Mouse (Mus musculus): ENCODE measurements at regions not wholly inside any gene's neighbourhood (a gene's known extent, or its start where the extent isn't known, plus 50 kb on each side); places are given as distances from the start of the nearest gene placed in this dataset.

DNA sequence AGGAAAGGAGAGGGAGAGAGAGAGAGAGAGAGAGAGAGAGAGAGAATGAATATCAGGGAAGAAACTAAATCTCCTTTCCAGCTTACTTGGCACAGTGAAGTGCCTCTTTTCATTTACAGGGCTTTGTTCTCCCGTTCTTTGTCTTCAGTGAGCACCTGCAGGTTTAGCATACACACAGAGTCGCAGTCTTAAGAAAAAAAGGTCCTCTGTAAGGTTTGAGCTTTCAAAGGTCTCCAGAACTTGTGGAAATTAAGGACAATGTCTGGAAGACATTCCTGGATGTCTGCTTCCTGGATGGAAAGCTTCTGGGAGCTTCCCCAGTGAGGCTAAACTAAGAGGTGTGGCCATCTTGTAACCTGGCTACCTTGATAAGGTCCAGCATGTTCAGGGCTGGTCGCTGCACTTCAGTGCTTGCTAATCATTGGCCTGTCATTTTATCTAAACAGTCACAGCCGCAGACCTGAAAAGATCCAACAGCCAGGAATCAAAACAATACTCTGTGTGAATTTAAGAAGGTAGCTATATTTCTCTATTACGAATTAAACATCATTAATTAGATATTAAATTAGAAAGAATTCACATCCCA is 113.1 kb upstream of the Ralgapa2 start:
- DNase-seq: no peak

DNA sequence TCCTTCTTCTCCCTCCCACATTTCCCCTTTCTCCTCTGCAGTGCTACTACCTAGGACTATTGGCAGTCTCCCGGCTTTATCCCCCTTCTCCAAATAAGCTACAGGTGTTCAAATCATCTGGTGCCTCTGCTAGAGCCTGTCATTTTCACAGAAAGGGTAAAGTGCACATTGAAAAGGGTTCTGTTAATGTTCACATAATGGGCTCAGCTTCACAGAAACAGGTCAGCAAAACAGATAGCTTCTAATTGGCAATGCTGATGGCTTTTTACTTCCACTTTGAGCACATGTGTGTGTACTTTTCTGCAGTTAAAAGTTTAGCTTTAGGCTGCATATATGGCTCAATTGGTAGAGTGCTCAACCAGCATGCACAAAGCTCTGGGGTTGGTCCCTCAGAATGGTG is 114.4 kb upstream of the Ralgapa2 start:
- DNase-seq: no peak

DNA sequence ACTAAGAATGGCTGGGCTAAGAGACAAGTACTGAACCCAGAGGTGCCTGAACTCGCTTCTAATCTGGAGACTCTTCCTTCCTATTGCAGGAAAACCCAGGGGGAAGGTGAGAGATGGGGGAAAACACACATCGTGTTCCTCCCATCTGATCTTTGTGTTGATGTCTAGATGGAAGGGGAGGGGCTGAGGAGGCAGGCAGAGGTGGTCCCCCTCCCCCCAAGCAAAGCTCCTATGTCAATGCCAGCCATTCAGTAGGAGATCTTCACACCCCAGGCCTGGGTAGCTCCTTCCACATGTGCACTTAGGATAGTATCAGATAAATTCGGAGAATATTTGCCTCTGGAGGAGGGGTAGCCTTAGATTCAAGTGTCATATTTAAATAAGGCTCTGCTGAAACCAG is 118.0 kb upstream of the Ralgapa2 start:
- DNase-seq: no peak

DNA sequence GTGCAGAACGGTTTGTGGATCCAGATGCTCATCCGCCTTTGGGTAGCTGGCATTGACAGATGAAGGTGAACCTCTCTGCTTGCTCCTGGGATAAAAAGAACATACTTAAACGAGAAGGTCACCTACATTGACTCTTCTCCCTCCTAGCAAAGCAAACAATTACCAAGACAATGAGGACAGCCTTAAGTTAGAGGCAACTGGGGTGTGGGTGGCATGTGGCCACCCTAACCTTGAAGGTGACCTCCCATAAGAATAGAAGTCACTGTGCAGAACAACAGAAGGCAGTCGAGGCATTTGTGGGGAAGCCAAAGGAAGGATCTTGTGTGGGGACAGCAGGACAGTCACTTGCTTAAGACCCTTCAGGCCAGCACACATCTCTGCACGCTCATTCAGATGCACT is 119.0 kb upstream of the Ralgapa2 start:
- no peak for DNase-seq

DNA sequence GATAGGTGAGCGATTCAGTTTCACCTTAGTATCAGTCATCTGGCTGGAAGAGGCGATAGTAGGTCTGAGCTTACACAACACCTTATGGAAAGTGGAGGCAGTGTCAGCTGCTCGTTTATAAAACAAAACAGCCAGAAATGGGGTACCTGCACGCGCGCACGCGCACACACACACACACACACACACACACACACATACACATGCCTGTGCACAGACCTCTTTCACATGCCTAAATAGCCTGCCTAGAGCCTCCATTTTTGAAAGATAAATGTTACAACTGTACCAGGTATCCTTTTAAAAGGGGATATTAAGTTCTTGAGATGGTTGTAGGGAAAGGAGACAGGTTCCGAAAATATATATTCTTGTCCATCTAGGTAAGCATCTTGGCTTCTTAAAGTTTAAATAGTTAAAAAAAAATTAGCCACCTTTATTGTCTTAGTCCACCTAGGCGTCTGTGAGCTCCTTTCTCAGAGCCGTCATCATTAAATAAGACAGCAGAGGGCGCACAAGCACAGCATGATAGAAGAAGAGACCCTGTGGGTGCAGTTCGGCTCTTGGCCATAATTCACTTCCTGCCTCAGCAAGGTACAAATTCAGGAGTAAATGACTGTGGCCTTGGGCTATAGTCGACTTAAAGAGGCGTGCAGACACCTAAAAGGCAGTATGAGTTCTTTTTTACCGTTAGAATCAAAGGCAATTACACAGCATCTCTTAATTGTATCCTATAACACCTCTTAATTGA is 121.4 kb upstream of the Ralgapa2 start:
- DNase-seq: peak; percentile 48

DNA sequence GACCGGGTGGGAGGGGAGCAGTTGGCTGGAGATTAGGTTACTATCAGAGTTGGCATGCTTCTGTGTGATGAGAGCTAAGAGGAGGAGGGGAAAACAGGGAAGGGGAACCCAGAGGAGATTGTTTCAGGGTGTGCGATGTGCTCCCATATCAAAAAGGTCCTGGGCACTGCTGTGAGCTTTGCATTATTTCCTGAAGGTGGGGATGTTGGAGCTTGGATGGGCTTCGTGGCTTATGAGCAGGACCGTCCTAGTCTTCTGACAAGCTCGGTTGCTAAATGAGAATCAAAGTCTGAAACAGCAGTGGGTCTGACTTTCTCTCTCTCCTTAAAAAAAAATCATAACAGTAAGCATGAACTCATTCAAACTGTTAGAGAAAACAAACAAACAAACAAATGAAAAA is 125.4 kb upstream of the Ralgapa2 start:
- DNase-seq: no peak

DNA sequence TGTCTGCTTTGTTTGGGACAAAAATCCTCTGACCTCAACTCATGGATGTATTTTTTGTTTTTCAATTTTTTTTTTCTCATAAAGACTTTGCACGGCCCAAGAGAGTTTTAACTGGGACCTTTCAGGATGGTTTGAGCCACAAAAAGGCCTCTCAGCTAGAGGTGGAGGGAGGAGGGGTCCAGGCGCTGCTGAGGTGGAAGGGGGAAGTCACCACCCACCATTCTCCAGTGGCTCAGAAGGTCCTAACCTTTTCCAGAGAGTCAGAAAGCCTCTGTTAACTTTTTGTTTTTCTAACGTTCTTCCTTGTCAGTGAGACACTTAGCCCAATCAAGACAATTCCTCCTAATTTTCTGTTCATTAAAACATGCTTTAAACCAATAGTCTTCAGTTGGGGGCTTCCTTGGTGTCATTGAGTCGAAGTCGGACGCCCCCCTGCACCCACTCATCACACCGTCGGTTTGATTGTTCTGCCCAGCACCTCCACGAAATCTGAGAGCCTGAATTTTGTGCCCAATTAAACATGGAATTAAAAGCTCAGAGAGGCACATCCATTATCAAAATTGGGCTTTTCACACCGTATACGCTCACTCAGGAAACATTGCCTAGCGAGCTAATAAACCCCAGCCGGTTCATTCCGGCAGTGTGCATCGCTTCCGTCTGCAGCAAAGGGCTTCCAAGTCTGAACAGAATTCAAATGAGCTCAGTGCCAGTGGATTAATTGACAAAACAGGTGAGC is 134.3 kb upstream of the Ralgapa2 start:
- no peak for DNase-seq

DNA sequence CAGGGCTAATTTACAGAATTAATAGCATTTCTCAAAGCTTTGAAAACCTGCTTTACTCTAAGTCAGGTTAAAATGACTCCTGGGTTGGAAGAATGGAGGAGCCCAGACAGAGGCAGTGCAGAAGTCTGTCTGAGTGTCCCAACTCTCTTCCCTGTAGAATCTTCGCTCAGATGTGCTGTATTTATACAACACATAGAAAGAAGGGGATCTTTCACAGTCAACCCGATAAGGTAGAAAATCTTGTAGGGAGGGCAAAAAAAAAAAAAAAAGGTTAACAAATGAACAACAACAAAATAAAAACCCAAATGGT is 134.8 kb upstream of the Ralgapa2 start:
- no peak for DNase-seq

DNA sequence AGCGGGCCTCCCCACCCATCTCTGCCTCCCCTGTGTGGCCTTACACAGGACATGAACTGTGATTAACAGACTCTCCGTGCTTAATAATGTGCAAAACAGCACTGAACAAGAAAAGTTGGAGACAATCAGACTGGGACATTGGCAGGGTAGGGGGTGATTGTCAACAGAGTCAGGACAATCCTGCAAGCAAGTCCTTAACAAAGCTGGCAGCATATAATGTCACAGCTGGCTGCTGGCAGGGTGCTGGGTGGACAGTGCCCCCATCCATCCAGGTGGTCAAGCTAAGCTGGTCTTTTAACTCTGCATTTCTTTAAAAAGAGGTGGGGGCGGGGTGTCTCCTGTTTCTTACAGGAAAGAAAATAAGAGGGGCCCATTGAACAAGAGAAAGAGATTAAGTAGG is 149.2 kb upstream of the Ralgapa2 start:
- DNase-seq: no peak

DNA sequence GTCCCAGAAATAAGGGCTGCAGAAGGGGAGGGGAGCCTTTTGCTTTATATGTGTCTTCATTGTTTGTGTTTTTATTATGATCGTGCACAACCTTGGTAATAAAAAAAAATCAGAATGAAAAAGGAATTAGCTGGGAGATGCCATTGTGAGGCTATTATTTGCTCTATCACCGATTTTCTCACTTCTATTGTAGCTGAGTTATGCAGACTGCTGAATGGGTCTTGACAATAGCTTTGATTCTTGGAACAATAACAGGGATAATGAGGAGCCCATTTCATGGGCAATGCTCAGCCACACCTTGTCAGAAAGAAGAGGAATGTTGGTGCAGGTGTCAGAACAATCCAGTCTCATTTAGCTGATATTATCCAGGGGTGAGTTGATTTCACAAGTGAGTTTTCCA is 160.6 kb upstream of the Ralgapa2 start:
- DNase-seq: no peak

DNA sequence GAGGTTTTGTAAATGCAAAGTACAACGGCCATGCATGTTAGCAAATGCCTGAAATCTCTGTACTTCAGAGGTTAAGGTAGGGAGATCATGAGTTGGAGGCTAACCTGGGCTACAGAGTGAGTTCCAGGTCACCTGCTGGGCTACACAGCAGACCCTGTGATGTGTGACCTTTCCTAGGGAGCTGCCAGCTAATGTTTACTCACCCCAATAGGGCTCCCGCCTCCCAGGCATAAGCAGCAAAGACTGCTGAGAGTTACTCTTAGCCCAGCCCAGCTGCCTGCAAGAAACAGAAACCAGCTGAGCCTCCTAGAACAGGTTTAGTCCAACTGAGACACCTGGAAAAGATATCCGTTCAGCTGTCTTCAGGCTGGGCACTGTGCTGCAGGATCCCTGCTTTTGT is 169.8 kb upstream of the Ralgapa2 start:
- DNase-seq: no peak

DNA sequence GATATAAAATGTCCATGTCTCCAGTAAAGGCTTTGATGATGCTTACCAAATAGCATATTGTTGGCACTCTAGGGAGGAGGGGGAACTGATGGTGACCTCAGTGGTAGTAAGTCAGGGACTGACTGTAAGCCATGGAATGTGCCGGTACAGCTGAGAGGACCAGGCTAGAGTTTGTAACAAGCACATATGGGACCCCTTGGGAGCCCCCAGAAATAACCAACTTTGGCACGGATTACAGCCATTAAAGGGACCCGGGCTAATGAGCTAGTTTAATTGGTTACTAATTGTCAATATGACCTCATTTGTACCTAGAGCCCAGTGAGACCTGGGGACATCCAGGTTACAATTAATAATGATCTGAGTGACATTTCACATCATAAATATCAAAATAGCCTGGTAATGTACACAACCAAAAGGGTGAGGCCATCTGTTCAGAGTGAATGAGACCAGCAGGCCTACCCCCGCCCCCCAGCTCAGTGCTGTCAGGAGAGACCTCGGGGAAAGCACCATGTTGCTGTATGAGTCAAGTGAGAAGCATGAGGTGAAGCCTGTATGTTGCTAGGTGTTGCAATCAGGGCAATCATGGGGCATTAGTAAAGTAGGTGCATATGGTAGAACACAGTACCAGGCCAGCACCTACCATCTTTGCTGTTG is 169.7 kb upstream of the Kiz start:
- DNase-seq: no peak

DNA sequence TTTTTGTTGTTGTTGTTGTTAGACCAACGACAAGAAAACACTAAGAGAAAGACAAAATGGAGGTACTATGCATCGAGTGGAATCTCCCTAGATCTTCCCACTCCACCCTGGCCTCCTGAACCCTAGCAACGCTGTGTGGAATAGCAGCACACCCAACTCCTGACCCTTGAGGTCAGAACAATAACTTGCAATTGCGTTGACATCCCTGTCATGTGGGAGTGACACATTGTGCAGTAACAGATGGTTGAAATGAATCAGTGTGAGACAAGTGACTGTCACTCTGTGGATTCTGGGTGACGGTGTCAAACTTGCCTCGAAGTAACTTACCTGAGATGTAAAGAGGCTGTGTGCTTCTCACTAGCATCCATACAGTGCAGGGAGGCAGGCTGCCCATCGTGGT is 167.1 kb upstream of the Kiz start:
- no peak for DNase-seq

DNA sequence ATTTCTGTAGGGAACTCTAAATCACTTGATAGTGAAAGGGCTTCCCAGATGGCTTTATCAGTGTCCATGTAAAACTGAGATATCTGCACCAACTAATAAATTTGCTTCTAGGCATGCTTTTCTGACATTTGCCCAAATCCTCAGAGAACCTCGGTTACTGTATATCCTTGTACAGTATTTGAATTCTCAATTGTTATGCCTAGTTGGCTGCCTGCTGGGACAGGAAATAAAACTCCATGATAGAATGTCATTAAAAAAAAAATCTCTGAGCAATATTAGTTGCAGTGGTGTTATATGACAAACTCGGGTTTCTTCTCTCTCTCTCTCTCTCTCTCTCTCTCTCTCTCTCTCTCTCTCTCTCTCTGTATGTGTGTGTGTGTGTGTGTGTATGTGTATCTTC is 162.2 kb upstream of the Kiz start:
- DNase-seq: no peak

DNA sequence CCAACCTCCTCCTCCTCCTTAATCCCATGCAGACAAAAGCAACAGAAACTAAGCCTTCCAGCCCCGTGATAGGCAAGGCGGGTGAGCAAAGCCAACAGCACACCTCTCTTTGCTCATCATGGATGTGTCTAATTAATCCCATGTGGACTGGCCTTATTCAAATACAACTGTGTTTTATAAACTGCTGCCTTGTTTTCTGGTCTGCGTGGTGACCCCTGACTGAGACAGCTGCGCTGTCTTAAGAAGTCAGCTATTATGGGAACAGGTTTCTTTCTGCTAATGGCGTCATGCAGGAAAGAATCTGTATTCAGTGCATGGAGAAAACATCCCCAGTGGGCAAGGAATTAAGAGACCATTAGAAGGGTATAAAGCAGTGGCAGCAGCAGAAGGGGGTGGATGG is 161.6 kb upstream of the Kiz start:
- DNase-seq: no peak

DNA sequence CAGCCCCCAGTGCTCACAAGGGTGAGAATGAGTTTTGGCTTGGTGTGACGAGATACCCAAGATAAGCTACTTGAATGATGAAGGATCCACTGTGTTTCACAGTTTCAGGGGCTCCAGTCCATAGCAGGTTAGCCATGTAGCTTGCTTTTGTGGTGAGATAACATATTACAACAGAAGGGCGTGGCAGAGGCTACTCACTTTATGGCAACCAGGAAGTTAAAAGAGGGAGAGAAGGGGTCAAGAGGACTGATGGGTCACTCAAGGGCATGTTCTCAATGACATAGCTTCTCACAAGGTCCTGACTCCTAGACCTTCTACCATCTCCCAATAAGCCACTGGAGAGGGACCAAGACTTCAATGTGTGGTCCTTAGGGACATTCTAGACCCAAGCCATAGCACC is 159.4 kb upstream of the Kiz start:
- no peak for DNase-seq

DNA sequence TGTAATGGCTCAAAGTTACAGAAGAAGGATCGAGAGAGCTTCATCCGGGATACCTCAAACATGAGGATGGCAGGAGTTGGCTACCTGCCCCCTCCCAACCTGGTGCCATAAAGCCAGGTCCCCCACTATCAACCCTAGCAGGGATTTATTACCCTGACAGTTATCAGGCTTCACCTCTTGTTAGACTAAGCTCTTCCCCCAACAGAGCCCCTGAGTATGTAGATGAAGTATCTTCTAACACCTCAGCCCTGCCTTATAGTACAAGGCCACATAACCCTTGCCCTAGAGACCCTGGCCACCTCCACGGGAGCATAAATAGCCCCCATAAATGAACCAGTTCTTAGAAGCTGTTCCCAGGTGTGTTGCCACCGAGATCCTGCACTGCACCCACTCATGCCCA is 158.9 kb upstream of the Kiz start:
- no peak for DNase-seq

DNA sequence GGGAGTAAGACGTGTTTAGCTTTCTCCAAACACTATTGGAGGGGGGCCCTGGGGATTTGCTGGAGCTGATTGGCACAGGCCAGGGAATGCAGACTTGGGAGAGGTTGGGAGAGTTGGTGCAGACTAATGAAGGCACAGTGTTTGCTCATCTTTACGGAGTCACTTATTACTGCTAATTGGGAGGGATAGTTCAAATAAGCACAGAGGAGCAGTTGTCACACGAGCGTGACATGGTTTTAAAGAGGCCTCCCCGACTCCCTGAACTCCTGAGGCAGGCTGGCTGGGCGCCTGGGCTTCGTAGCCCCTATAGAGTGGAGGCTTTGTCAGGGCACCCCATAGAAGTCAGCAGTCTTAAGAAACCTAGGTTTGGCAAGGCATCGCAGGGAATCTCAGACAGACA is 145.0 kb upstream of the Kiz start:
- DNase-seq: no peak

DNA sequence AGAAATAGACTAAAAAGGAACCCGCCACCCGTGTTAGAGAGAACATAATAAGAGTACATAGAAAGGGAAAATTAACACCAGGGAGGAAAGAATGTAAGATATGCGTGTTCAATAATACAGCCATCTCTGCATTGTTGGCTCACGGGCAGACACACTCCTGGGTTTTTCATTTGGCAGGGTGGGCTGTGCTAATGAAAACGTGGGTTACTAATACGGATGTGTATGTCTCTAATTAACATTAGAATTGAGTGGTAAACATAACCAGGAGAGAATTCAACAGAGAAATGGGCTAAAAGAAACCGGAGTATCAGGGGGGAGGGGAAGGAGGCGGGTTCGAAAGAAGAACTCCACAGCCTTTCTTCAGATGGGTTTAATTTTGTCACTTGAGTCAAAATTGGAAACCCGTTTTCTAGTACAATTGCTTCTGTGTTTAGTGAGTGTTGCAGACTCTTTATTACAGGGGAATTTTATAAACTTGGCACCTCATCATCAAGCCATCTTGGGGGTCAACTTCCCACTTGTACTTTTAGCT is 134.4 kb upstream of the Kiz start:
- no peak for DNase-seq

DNA sequence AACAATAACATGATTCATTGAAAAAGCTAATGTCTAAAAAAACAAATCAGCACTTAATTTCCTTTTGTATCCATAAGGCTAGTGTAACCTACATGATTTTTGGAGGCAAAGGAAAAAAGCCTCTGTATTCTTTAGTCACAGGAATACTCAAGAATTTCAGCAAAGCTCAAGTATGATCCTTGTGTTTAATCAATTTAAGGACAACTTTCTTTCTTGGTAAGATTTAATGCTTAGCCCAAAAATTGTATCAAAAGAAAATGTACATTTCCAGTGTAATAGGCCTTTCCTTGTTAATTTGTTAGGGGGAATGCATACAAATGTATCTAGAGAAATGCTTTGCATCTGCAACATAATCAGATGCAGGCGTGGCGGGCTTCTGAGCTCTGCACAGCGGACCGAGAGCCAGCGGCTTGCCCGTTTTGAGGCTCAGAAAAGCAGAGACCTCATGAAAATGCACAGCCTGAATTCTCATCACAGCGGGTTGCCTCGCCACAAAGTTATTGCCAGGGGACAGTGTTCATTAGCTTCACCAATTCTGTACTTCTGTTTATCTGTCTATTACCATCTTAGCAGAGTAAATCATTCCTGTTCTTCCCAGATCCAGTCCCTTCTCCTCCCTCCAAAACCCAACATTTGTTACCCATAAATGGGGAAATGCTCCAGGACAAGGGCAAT is 133.2 kb upstream of the Kiz start:
- DNase-seq: no peak

DNA sequence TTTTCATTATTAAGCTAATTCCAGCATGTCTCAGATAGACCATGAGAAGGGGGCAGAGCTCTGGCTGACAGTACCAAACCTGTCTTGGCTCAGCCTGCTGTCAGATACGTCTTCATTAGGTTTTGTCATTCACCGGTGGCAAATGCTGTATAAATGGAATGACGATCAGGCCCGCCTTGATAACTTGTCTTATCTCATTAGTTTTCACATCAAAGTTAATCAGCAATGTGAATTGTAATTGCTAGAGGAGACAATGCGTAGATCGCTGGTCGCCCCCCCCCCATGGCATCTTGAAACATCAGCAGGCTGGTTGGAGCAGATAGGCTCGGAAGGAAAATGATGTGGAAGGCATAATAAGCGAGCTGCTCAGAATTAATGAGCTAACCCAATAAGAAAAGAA is 132.5 kb upstream of the Kiz start:
- no peak for DNase-seq

DNA sequence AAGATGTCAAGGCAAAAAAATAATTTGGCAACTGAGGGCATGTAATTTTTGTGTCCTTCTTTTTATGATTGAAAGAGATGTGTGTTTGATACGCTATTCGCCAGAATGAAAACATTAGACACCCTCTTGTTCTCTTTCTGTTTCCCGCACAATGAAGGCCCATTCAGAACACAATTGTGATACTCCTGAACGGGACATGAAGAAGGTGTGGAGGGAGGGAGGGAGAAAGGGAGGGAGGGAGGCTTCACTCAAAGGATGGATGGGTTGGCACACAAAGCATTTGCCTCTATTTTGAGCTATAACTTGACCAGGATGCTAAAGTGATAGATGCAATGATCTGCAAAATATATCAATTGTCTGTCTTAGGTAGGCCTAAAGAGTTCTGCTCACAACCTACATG is 132.0 kb upstream of the Kiz start:
- DNase-seq: no peak

DNA sequence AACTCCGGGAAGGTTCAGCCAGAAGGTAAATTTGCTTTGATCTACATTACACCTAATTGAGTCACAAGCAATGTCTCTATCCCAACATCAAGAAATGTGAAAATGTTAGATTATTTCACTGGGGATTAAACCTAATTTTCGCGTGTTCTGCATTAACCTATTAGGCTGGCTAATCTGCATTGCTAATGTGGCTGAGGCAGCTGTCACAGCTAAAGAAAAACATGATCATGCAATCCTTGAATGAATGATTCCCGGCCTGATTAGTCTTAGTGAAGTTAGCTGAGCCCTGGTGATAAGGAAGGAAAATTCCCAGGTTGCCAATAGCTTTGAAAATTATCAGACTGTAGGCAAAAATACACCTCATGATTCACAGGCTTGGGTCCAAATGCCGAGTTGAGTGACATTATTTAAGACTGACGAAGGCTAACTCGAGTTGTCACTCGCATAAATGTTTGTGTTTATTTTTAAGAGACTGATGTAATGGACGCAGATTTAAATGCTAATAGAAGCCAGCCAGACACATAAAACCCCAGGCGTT is 131.5 kb upstream of the Kiz start:
- no peak for DNase-seq

All from thymus, postnatal 25 days (tissue).